In genomic region chr4:120225135-120225780, GRCm38 (mm10) we compare ENCODE assay signal across 8 mouse cellular contexts.
DNase-seq lines count a peak whose midpoint lies in the region; ATAC-seq and TF ChIP-seq lines count a peak whose summit lies in the region.

No protein-coding gene starts in this region.

- peaks cover 51% of the 10 kb centered on the region for H3K4me1 ChIP-seq in forebrain, embryonic 15.5 days
- peaks cover 4% of the 10 kb centered on the region; the same call in 1 of the 2 replicates for H3K4me1 ChIP-seq in hindbrain, embryonic 14.5 days (replicated peaks; ENCODE audit: control insufficient read depth, insufficient read depth, low read length)
- H3K4me1 ChIP-seq in midbrain, embryonic 13.5 days (replicated peaks): peaks cover 25% of the 10 kb centered on the region
- no peaks in the 10 kb centered on the region for H3K4me1 ChIP-seq in spleen, adult 2 months (ENCODE audit: control insufficient read depth, insufficient read depth, insufficient read length)

- H3K4me3 ChIP-seq in forebrain, embryonic 15.5 days: no peak overlapping the region
- H3K4me3 ChIP-seq in hindbrain, embryonic 14.5 days (replicated peaks; ENCODE audit: low read length): no peak overlapping the region
- no peak overlapping the region for H3K4me3 ChIP-seq in midbrain, embryonic 13.5 days (replicated peaks)
- H3K4me3 ChIP-seq in spleen, adult 2 months (ENCODE audit: extremely low read depth, insufficient read depth, insufficient read length): no peak overlapping the region

- no peak for ATAC-seq in CD4-positive, CD25-positive, alpha-beta regulatory T cell, adult 4 months
- peak; percentile 77 for ATAC-seq in cerebellum, adult (ENCODE audit: insufficient number of reproducible peaks, low FRiP score, low TSS enrichment)
- ATAC-seq in forebrain, embryonic 15.5 days (replicated peaks): peak; percentile 62
- no peak; the same call in 1 of the 2 replicates for ATAC-seq in hindbrain, embryonic 14.5 days (ENCODE audit: low FRiP score)
- peak; percentile 18; the same call in 1 of the 2 replicates for ATAC-seq in midbrain, embryonic 13.5 days

- no peaks in the 10 kb centered on the region for H3K36me3 ChIP-seq in forebrain, embryonic 15.5 days
- no peaks in the 10 kb centered on the region for H3K36me3 ChIP-seq in hindbrain, embryonic 14.5 days (replicated peaks; ENCODE audit: control insufficient read depth, insufficient read depth)
- no peaks in the 10 kb centered on the region for H3K36me3 ChIP-seq in midbrain, embryonic 13.5 days
- no peaks in the 10 kb centered on the region for H3K36me3 ChIP-seq in spleen, adult 2 months (ENCODE audit: control insufficient read depth, insufficient read depth, low read length)

- no peak overlapping the region for H3K9ac ChIP-seq in forebrain, embryonic 15.5 days (replicated peaks)
- no peak overlapping the region for H3K9ac ChIP-seq in hindbrain, embryonic 14.5 days
- H3K9ac ChIP-seq in midbrain, embryonic 13.5 days (replicated peaks): no peak overlapping the region

- intact Hi-C loops in left cerebral cortex, postnatal 10 days (cut with DNase I): loop anchor here (2.0 kb wide), 2 partner anchors 144 to 156 kb away; no protein-coding TSS in a partner anchor

- no peaks in the 10 kb centered on the region for H3K9me3 ChIP-seq in forebrain, embryonic 15.5 days
- no peaks in the 10 kb centered on the region for H3K9me3 ChIP-seq in hindbrain, embryonic 14.5 days (ENCODE audit: control insufficient read depth, low read length)
- H3K9me3 ChIP-seq in midbrain, embryonic 13.5 days: no peaks in the 10 kb centered on the region

- peak; percentile 64 for DNase-seq in CD4-positive, CD25-positive, alpha-beta regulatory T cell, adult 2 months (ENCODE audit: low read depth, low spot score)
- DNase-seq in hindbrain, embryonic 14.5 days (ENCODE audit: low spot score): peak; percentile 72
- DNase-seq in left cerebral cortex, postnatal 10 days (ENCODE audit: extremely low spot score in 1 of 2, low spot score in 2 of 2): peak; percentile 54 to 75
- DNase-seq in spleen, adult 2 months (ENCODE audit: low read depth in 1 of 2, low spot score in 2 of 2): peak; percentile 4 to 52

- H3K27ac ChIP-seq in forebrain, embryonic 15.5 days (replicated peaks): peak overlapping the region; percentile 66; the same call in 1 of the 2 replicates
- H3K27ac ChIP-seq in hindbrain, embryonic 14.5 days: no peak overlapping the region
- no peak overlapping the region for H3K27ac ChIP-seq in midbrain, embryonic 13.5 days
- H3K27ac ChIP-seq in spleen, adult 2 months (ENCODE audit: insufficient read depth, low read length): no peak overlapping the region

- no peak overlapping the region for H3K4me2 ChIP-seq in forebrain, embryonic 15.5 days (replicated peaks)
- H3K4me2 ChIP-seq in hindbrain, embryonic 14.5 days (replicated peaks): no peak overlapping the region
- no peak overlapping the region for H3K4me2 ChIP-seq in midbrain, embryonic 13.5 days (replicated peaks)

- TF ChIP-seq POLR2A in spleen, adult 2 months (IDR thresholded peaks at IDR 0.05; ENCODE audit: low read depth, low read length): no peak

- H3K27me3 ChIP-seq in forebrain, embryonic 15.5 days: no peaks in the 10 kb centered on the region
- no peaks in the 10 kb centered on the region for H3K27me3 ChIP-seq in hindbrain, embryonic 14.5 days (ENCODE audit: control insufficient read depth, insufficient read depth, low read length)
- no peaks in the 10 kb centered on the region for H3K27me3 ChIP-seq in midbrain, embryonic 13.5 days
- H3K27me3 ChIP-seq in spleen, adult 2 months (ENCODE audit: control insufficient read depth, insufficient read depth, low read length): no peaks in the 10 kb centered on the region

- WGBS in forebrain, embryonic 15.5 days: 28% methylated on average over 6 of the region's 6 CpGs
- WGBS in hindbrain, embryonic 14.5 days: 41% methylated on average over 6 of the region's 6 CpGs
- whole genome bisulfite sequencing in midbrain, embryonic 13.5 days: 66% methylated on average over 6 of the region's 6 CpGs
- 39% methylated on average over 6 of the region's 6 CpGs for WGBS in spleen, adult 2 months

- TF ChIP-seq CTCF in spleen, adult 2 months (IDR thresholded peaks at IDR 0.05; ENCODE audit: extremely low read depth, insufficient read depth, insufficient read length, insufficient replicate concordance): peak; percentile 82; the same call in 1 of the 2 replicates

Comparison
In these comparisons a context has a peak if more than half of its experiments do, and no peak if none do; other contexts are left out.
1. ATAC-seq: peak in cerebellum, adult (single experiment), forebrain, embryonic 15.5 days (single experiment) and midbrain, embryonic 13.5 days (single experiment); none in CD4-positive, CD25-positive, alpha-beta regulatory T cell, adult 4 months (single experiment) and hindbrain, embryonic 14.5 days (single experiment).
2. Peak in every context shown above with its lines, with median percentiles within 50 percentile points of each other: DNase-seq.